Mouse (Mus musculus) lung, embryonic 14.5 days (tissue): Measurements from ENCODE around the gene H2-DMa. TPM values are rescaled to one million over a fixed set of nuclear protein-coding genes. Genes with fewer than 3 reads are reported as not detected.
A peak's percentile ranks its signal among the peaks of the same experiment; 100 is the strongest.

ENCODE experiments used
- ATAC-seq: fragments of 200-750 bp; cut with Nextera tagmentation; 2 replicates; pipeline ENCODE4 v1.8.0; 2017; ENCODE audit warnings: mild to moderate bottlenecking, moderate TSS enrichment, moderate library complexity; ENCODE audit not compliant: insufficient read depth
- DNase-seq: peaks from one replicate; pipeline ENCODE4 v3.0.0-alpha.2; 2015
- H3K27ac ChIP-seq: fragments of 300-500 bp; sonication (generic); 2 replicates; pipeline ENCODE4 v1.5.1; 2014; ENCODE audit warnings: low read depth, mild to moderate bottlenecking, moderate library complexity
- H3K27me3 ChIP-seq: fragments of 300-500 bp; sonication (generic); 2 replicates; pipeline ENCODE4 v1.6.1; 2014; ENCODE audit warnings: low read length, control low read depth; ENCODE audit not compliant: insufficient read depth
- H3K36me3 ChIP-seq: fragments of 300-500 bp; sonication (generic); 2 replicates; pipeline ENCODE4 v1.6.1; 2014; ENCODE audit warnings: control low read depth; ENCODE audit not compliant: insufficient read depth
- H3K4me1 ChIP-seq: fragments of 300-500 bp; sonication (generic); 2 replicates; pipeline ENCODE4 v1.6.1; 2014; ENCODE audit warnings: antibody characterized with exemption, control low read depth; ENCODE audit not compliant: insufficient read depth
- H3K4me2 ChIP-seq: fragments of 300-500 bp; sonication (generic); 2 replicates; pipeline ENCODE4 v1.6.1; 2014; ENCODE audit warnings: mild to moderate bottlenecking
- H3K4me3 ChIP-seq: fragments of 300-500 bp; sonication (generic); 2 replicates; pipeline ENCODE4 v1.5.1; 2014; ENCODE audit warnings: low read depth, low read length
- H3K9ac ChIP-seq: fragments of 300-500 bp; sonication (generic); 2 replicates; pipeline ENCODE4 v1.6.1; 2014
- H3K9me3 ChIP-seq: fragments of 300-500 bp; sonication (generic); 2 replicates; pipeline ENCODE4 v1.6.1; 2016; ENCODE audit warnings: low read depth, low read length, control low read depth
- CTCF ChIP-seq: IDR thresholded peaks from 2 replicates; pipeline ENCODE4 v1.5.1; 2016; ENCODE audit warnings: antibody characterized with exemption, low read depth
- WGBS: fragments of 180-500 bp; shearing (Covaris S2); extraction: QIAGEN DNeasy Blood & Tissue Kit; methylation state at CpG from one replicate; pipeline ENCODE4 v1.1.7; 2014; 5-methylcytosine and 5-hydroxymethylcytosine counted together
- polyA plus RNA-seq: library from polyadenylated mRNA; unstranded; fragments of >200 nt; fragmentation: Nextera tagmentation; extraction: Ambion mirVana; gene quantifications from 2 replicates; pipeline ENCODE4 v1.2.1, GENCODE M21; 2014

Gene H2-DMa
- polyA plus RNA-seq, 1 experiment from 2014 or later = 9.8 TPM

- TF ChIP-seq CTCF = no peak
- Histone ChIP-seq H3K4me1 (0 out of 2 replicates have a peak, but pooled peaks cover 10% of the 10 kb centered on the region), H3K4me2 (no peak overlapping the region), H3K27me3 (no peaks in the 10 kb centered on the region), H3K4me3 (no peak overlapping the region), H3K36me3 (peaks cover 15% of the 10 kb centered on the region), H3K27ac (no peak overlapping the region), H3K9me3 (no peaks in the 10 kb centered on the region), H3K9ac (no peak overlapping the region)
- ATAC-seq = no peak
- no peak for DNase-seq
- 61% methylated on average over 9 of the region's 9 CpGs for WGBS
These were observed 7.6 kb downstream of the H2-DMa start for GRCm38 (mm10) chr17:34126826-34127420.

- H3K36me3 ChIP-seq = peaks cover 15% of the 10 kb centered on the region
- H3K4me3 ChIP-seq = no peak overlapping the region
- 27% methylated on average over 6 of the region's 6 CpGs for WGBS
- ATAC-seq (no peak), DNase-seq (no peak)
- no peak overlapping the region for H3K9ac ChIP-seq
- no peaks in the 10 kb centered on the region for H3K9me3 ChIP-seq
- no peak overlapping the region for H3K27ac ChIP-seq
- H3K4me2 ChIP-seq = no peak overlapping the region
- H3K27me3 ChIP-seq = no peaks in the 10 kb centered on the region
- no peak for TF ChIP-seq CTCF
- 0 out of 2 replicates have a peak, but pooled peaks cover 10% of the 10 kb centered on the region for H3K4me1 ChIP-seq
These were observed 8.1 kb downstream of the H2-DMa start for GRCm38 (mm10) chr17:34127475-34127874.

GRCm38 (mm10) chr17:34128264-34128937 is 9.1 kb downstream of the H2-DMa start:
- no peak overlapping the region for H3K27ac ChIP-seq
- peak overlapping the region; percentile 41 for H3K4me2 ChIP-seq
- ATAC-seq = no peak
- DNase-seq = no peak
- H3K9ac ChIP-seq = no peak overlapping the region
- H3K27me3 ChIP-seq = no peaks in the 10 kb centered on the region
- 0 out of 2 replicates have a peak, but pooled peaks cover 10% of the 10 kb centered on the region for H3K4me1 ChIP-seq
- 31% methylated on average over 13 of the region's 13 CpGs for WGBS
- peaks cover 15% of the 10 kb centered on the region for H3K36me3 ChIP-seq
- H3K9me3 ChIP-seq = no peaks in the 10 kb centered on the region
- no peak overlapping the region for H3K4me3 ChIP-seq
- TF ChIP-seq CTCF = peak; percentile 27; the same call in 1 of the 2 replicates

GRCm38 (mm10) chr17:34128944-34129791 is 9.8 kb downstream of the H2-DMa start:
- Histone ChIP-seq H3K9me3 (no peaks in the 10 kb centered on the region), H3K4me2 (peak overlapping the region; percentile 41), H3K27me3 (no peaks in the 10 kb centered on the region), H3K4me3 (no peak overlapping the region), H3K4me1 (0 out of 2 replicates have a peak, but pooled peaks cover 10% of the 10 kb centered on the region), H3K9ac (no peak overlapping the region), H3K27ac (no peak overlapping the region), H3K36me3 (peaks cover 15% of the 10 kb centered on the region)
- 15% methylated on average over 18 of the region's 18 CpGs for WGBS
- peak; percentile 41; the same call in 1 of the 2 replicates for TF ChIP-seq CTCF
- peak; percentile 59 for DNase-seq
- peak; percentile 23; the same call in 1 of the 2 replicates for ATAC-seq

GRCm38 (mm10) chr17:34130073-34130947 is 11.0 kb downstream of the H2-DMa start:
- DNase-seq = no peak
- no peak overlapping the region for H3K9ac ChIP-seq
- WGBS = 59% methylated on average over 19 of the region's 19 CpGs

GRCm38 (mm10) chr17:34131911-34132310 is 12.6 kb downstream of the H2-DMa start:
- WGBS = 76% methylated on average over 7 of the region's 7 CpGs
- H3K4me3 ChIP-seq = no peak overlapping the region
- no peak for ATAC-seq
- H3K9me3 ChIP-seq = no peaks in the 10 kb centered on the region
- H3K36me3 ChIP-seq = peaks cover 2% of the 10 kb centered on the region; the same call in 1 of the 2 replicates
- H3K27ac ChIP-seq = no peak overlapping the region
- no peak overlapping the region for H3K9ac ChIP-seq
- TF ChIP-seq CTCF = no peak
- no peak overlapping the region for H3K4me2 ChIP-seq
- no peaks in the 10 kb centered on the region for H3K27me3 ChIP-seq
- DNase-seq = no peak
- 0 out of 2 replicates have a peak, but pooled peaks cover 10% of the 10 kb centered on the region for H3K4me1 ChIP-seq

More at GRCm38 (mm10) chr17:34130073-34130947, 11.0 kb downstream of the H2-DMa start:
- H3K27me3 ChIP-seq = no peaks in the 10 kb centered on the region
- H3K36me3 ChIP-seq = peaks cover 15% of the 10 kb centered on the region
- no peak overlapping the region for H3K4me2 ChIP-seq
- no peak overlapping the region for H3K27ac ChIP-seq
- no peak for ATAC-seq
- H3K9me3 ChIP-seq = no peaks in the 10 kb centered on the region
- H3K4me3 ChIP-seq = no peak overlapping the region
- no peak for TF ChIP-seq CTCF
- 0 out of 2 replicates have a peak, but pooled peaks cover 10% of the 10 kb centered on the region for H3K4me1 ChIP-seq
